Mouse (Mus musculus) MEL (cell line): Measurements from ENCODE around the gene Mphosph6. TPM values are rescaled to one million over a fixed set of nuclear protein-coding genes. Genes with fewer than 3 reads are reported as not detected.
A peak's percentile ranks its signal among the peaks of the same experiment; 100 is the strongest.

Source experiments
- DNase-seq: peaks from one replicate; pipeline ENCODE4 v3.0.0; 2011; ENCODE audit warnings: low read depth, low spot score
- H3K27ac ChIP-seq: 2 replicates; pipeline ENCODE4 v1.5.1; 2012; ENCODE audit warnings: low read depth, mild to moderate bottlenecking, control low read depth, low read length, moderate library complexity; ENCODE audit not compliant: control insufficient read depth
- H3K27me3 ChIP-seq, 2 experiments: fragments of 150-350 bp in 1 of 2; sonication (generic) in 1 of 2; 2 replicates each; pipeline ENCODE4 v1.6.1; 2012; ENCODE audit warnings: low read length in 2 of 2, mild to moderate bottlenecking in 2 of 2, improper control_type of control experiment in 1 of 2, moderate library complexity in 1 of 2; ENCODE audit not compliant: insufficient read depth in 2 of 2, control insufficient read depth in 1 of 2
- H3K36me3 ChIP-seq, 2 experiments: 2 replicates each; pipeline ENCODE4 v1.6.1; 2012 to 2014; ENCODE audit warnings: low read length in 2 of 2, improper control_type of control experiment in 1 of 2, inconsistent platforms in 1 of 2, mild to moderate bottlenecking in 1 of 2; ENCODE audit not compliant: insufficient read depth in 2 of 2, control insufficient read depth in 1 of 2
- H3K4me1 ChIP-seq, 2 experiments: fragments of 150-350 bp in 1 of 2; sonication (generic) in 1 of 2; 2 replicates each; pipeline ENCODE4 v1.6.1; 2012; ENCODE audit warnings: low read length in 2 of 2, improper control_type of control experiment in 1 of 2, mild to moderate bottlenecking in 1 of 2; ENCODE audit not compliant: insufficient read depth in 2 of 2, control insufficient read depth in 1 of 2
- H3K4me3 ChIP-seq, 2 experiments: fragments of 150-350 bp in 1 of 2; sonication (generic) in 1 of 2; 2 replicates each; pipeline ENCODE4 v1.5.1; 2012; ENCODE audit warnings: low read depth in 2 of 2, low read length in 2 of 2, mild to moderate bottlenecking in 2 of 2, moderate library complexity in 2 of 2, control low read depth in 1 of 2, improper control_type of control experiment in 1 of 2; ENCODE audit not compliant: control insufficient read depth in 1 of 2, insufficient read depth in 1 of 2
- H3K79me2 ChIP-seq: 2 replicates; pipeline ENCODE4 v1.6.1; 2012; ENCODE audit warnings: mild to moderate bottlenecking, low read length, moderate library complexity; ENCODE audit not compliant: control insufficient read depth, poor library complexity, insufficient read depth
- H3K9ac ChIP-seq: 2 replicates; pipeline ENCODE4 v1.6.1; 2012; ENCODE audit warnings: low read depth, mild to moderate bottlenecking, control low read depth, low read length, moderate library complexity; ENCODE audit not compliant: control insufficient read depth, poor library complexity, severe bottlenecking
- H3K9me3 ChIP-seq: fragments of 150-350 bp; sonication (generic); replicated peaks from 2 replicates; pipeline ENCODE4 v1.6.1; 2012; ENCODE audit warnings: mild to moderate bottlenecking, low read length, improper control_type of control experiment, moderate library complexity; ENCODE audit not compliant: insufficient read depth
- CHD2 ChIP-seq: IDR thresholded peaks from 2 replicates; pipeline ENCODE4 v1.6.1; 2011; ENCODE audit warnings: low read length, improper control_type of control experiment
- CTCF ChIP-seq, 3 experiments: IDR thresholded peaks in 2 of 3; conservative IDR thresholded peaks in 1 of 3; 2 replicates each; pipeline ENCODE4 v1.5.1; 2011 to 2012; ENCODE audit warnings: low read length in 3 of 3, low read depth in 2 of 3, mild to moderate bottlenecking in 2 of 3, improper control_type of control experiment in 1 of 3, inconsistent platforms in 1 of 3, mixed read lengths in 1 of 3, moderate library complexity in 1 of 3; ENCODE audit not compliant: control insufficient read depth in 1 of 3, insufficient read depth in 1 of 3, poor library complexity in 1 of 3, severe bottlenecking in 1 of 3
- ETS1 ChIP-seq: IDR thresholded peaks from 2 replicates; pipeline ENCODE4 v1.6.1; 2012; ENCODE audit warnings: low read depth, mild to moderate bottlenecking, inconsistent platforms, low read length, improper control_type of control experiment, moderate library complexity
- JUND ChIP-seq: IDR thresholded peaks from 2 replicates; pipeline ENCODE4 v1.6.1; 2011; ENCODE audit warnings: low read depth, mild to moderate bottlenecking, improper control_type of control experiment, low read length
- KAT2A ChIP-seq: conservative IDR thresholded peaks from 2 replicates; pipeline ENCODE4 v1.6.1; 2012; ENCODE audit warnings: low read depth, low read length, improper control_type of control experiment, inconsistent platforms
- MAFK ChIP-seq: IDR thresholded peaks from 2 replicates; pipeline ENCODE4 v1.6.1; 2011; ENCODE audit warnings: low read depth, mild to moderate bottlenecking, low read length, improper control_type of control experiment, borderline replicate concordance
- MAX ChIP-seq: IDR thresholded peaks from 2 replicates; pipeline ENCODE4 v1.6.1; 2011; ENCODE audit warnings: low read length, improper control_type of control experiment
- NELFE ChIP-seq: IDR thresholded peaks from 2 replicates; pipeline ENCODE4 v1.6.1; 2011; ENCODE audit warnings: low read depth, low read length, improper control_type of control experiment
- NRF1 ChIP-seq: IDR thresholded peaks from 2 replicates; pipeline ENCODE4 v1.6.1; 2014; ENCODE audit warnings: low read depth, mild to moderate bottlenecking, inconsistent platforms, low read length, improper control_type of control experiment, moderate library complexity; ENCODE audit not compliant: poor library complexity, insufficient read depth, severe bottlenecking
- POLR2A ChIP-seq, 2 experiments: IDR thresholded peaks; 2 replicates each; pipeline ENCODE4 v1.6.1; 2011 to 2012; ENCODE audit warnings: low read length in 2 of 2, mild to moderate bottlenecking in 2 of 2, control low read depth in 1 of 2, improper control_type of control experiment in 1 of 2, low read depth in 1 of 2, moderate library complexity in 1 of 2; ENCODE audit not compliant: control insufficient read depth in 1 of 2, insufficient read depth in 1 of 2, poor library complexity in 1 of 2
- POLR2AphosphoS2 ChIP-seq: IDR thresholded peaks from 2 replicates; pipeline ENCODE4 v1.6.1; 2011; ENCODE audit warnings: low read length, improper control_type of control experiment
- RAD21 ChIP-seq: IDR thresholded peaks from 2 replicates; pipeline ENCODE4 v1.6.1; 2011; ENCODE audit warnings: mild to moderate bottlenecking, low read depth, low read length, improper control_type of control experiment
- SIN3A ChIP-seq: IDR thresholded peaks from 2 replicates; pipeline ENCODE4 v1.6.1; 2012; ENCODE audit warnings: low read length, improper control_type of control experiment, inconsistent platforms
- TAL1 ChIP-seq: IDR thresholded peaks from 2 replicates; pipeline ENCODE4 v1.6.1; 2012; ENCODE audit warnings: mild to moderate bottlenecking, inconsistent platforms, low read length, moderate library complexity, mixed read lengths
- USF1 ChIP-seq: IDR thresholded peaks from 2 replicates; pipeline ENCODE4 v1.6.1; 2014; ENCODE audit warnings: low read depth, mild to moderate bottlenecking, inconsistent platforms, low read length, improper control_type of control experiment, moderate library complexity
- ZC3H11A ChIP-seq: IDR thresholded peaks from 2 replicates; pipeline ENCODE4 v1.6.1; 2012; ENCODE audit warnings: low read depth, mild to moderate bottlenecking, inconsistent platforms, low read length, improper control_type of control experiment
- ZKSCAN1 ChIP-seq: IDR thresholded peaks from 2 replicates; pipeline ENCODE4 v1.6.1; 2012; ENCODE audit warnings: low read depth, mild to moderate bottlenecking, inconsistent platforms, low read length, improper control_type of control experiment, moderate library complexity
- ZNF384 ChIP-seq: IDR thresholded peaks from 2 replicates; pipeline ENCODE4 v1.6.1; 2012; ENCODE audit warnings: low read depth, mild to moderate bottlenecking, inconsistent platforms, low read length, improper control_type of control experiment
- polyA plus RNA-seq, 2 experiments: library from polyadenylated mRNA; stranded (reverse) in 1 of 2; unstranded in 1 of 2; fragments of >175 nt in 1 of 2; fragments of >200 nt in 1 of 2; gene quantifications; 2 replicates each; pipeline versions ENCODE4 v1.2.1 to v1.2.4; 2012; ENCODE audit warnings: low replicate concordance in 2 of 2, low read depth in 1 of 2; ENCODE audit not compliant: insufficient read length in 2 of 2, insufficient read depth in 1 of 2, missing spikeins in 1 of 2
- total RNA-seq: library from RNA; depleted of rRNA; stranded (reverse); fragments of 300-350 nt; gene quantifications from 2 replicates; pipeline ENCODE4 v1.2.3, GENCODE M21; 2012

Gene Mphosph6
- total and polyA plus RNA-seq, 3 experiments, result 67.8 to 98.8 TPM; not detected in 1

DNA sequence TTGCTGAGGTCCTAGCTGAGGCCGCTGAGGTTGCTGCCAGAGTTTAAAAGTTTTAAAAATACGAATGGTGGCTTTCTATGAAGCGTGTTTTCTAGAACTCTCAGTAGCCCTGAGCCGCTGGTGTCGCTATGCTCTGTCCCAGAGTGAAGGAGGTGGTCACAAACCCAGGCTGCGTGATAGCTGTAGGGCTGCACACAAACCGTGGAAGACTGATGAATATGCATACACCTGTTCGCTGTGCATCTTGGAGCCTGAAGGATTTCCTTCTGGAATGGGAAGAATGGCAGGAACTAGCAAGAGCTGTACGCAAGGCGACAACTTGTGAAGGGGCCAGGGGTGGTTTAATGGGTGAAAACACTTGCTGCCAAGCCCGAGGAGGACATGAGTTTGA is 551 bp upstream of the Mphosph6 start:
- H3K4me3 ChIP-seq, result peak overlapping the region; percentile 57 to 64
- no peaks in the 10 kb centered on the region; a peak in 1 of 4 replicates for H3K27me3 ChIP-seq
- TF ChIP-seq MAFK (no peak), JUND (no peak), NELFE (no peak), SIN3A (no peak), RAD21 (no peak), KAT2A (no peak), USF1 (no peak), CHD2 (no peak), CTCF (IDR thresholded peaks at IDR 0.05 in 2 of 3, conservative IDR thresholded peaks at IDR 0.05 in 1 of 3; ENCODE audit: control insufficient read depth in 1 of 3, insufficient read depth in 1 of 3, low read depth in 2 of 3, low read length in 3 of 3, poor library complexity in 1 of 3, severe bottlenecking in 1 of 3) (no peak), POLR2A (IDR thresholded peaks at IDR 0.05; ENCODE audit: control insufficient read depth in 1 of 2, insufficient read depth in 1 of 2, low read depth in 1 of 2, low read length in 2 of 2, poor library complexity in 1 of 2) (no peak), ZNF384 (no peak), POLR2AphosphoS2 (no peak), ZKSCAN1 (no peak), NRF1 (no peak), ZC3H11A (no peak)
- peak overlapping the region; percentile 52 for H3K9ac ChIP-seq
- H3K79me2 ChIP-seq, result peaks cover 27% of the 10 kb centered on the region
- DNase-seq, result no peak
- no peaks in the 10 kb centered on the region for H3K9me3 ChIP-seq
- peaks cover 0 to 10% of the 10 kb centered on the region in 2 experiments; a peak in 3 of 4 replicates for H3K36me3 ChIP-seq
- H3K4me1 ChIP-seq, result peaks cover 3 to 14% of the 10 kb centered on the region in 2 experiments; a peak in 3 of 4 replicates
- H3K27ac ChIP-seq, result peak overlapping the region; percentile 15

DNA sequence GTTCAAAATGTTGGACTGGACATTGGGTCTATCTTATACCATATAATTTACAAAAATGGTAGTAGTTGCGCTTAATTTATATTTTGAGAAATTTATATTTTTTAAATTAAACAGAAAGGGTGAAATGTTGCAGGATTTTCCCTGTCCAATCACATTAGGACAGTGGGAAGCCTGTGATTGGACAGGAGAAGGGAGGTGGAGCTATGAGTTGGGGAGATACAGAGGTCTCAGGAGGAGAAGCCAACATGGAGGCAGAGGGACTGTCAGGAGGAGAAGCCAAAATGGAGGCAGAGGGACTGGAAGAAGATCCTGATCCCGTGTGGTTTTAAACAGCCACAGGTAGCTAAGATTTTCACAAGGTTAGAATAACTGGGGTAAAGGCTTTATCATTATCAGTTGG is 3.7 kb downstream of the Mphosph6 start:
- peaks cover 0 to 10% of the 10 kb centered on the region in 2 experiments for H3K36me3 ChIP-seq
- no peaks in the 10 kb centered on the region for H3K27me3 ChIP-seq
- H3K9me3 ChIP-seq, result no peaks in the 10 kb centered on the region
- no peak overlapping the region for H3K9ac ChIP-seq
- peaks cover 3 to 14% of the 10 kb centered on the region in 2 experiments; a peak in 3 of 4 replicates for H3K4me1 ChIP-seq
- TF ChIP-seq TAL1 (no peak), ETS1 (no peak), RAD21 (no peak), MAX (no peak)
- TF ChIP-seq, all 39 proteins: peak for 0
- peaks cover 28% of the 10 kb centered on the region for H3K79me2 ChIP-seq
- no peak overlapping the region for H3K4me3 ChIP-seq
- H3K27ac ChIP-seq, result no peak overlapping the region
- peak; percentile 27 for DNase-seq
